Mouse (Mus musculus) frontal cortex, postnatal 10 days (tissue): ENCODE results near the gene Cers3.

Experiments
- DNase-seq, 2 experiments: peaks; one replicate each; pipeline ENCODE4 v3.0.0; 2022; ENCODE audit warnings: low spot score in 2 of 2, mixed read lengths in 1 of 2

The Cers3 gene

DNA sequence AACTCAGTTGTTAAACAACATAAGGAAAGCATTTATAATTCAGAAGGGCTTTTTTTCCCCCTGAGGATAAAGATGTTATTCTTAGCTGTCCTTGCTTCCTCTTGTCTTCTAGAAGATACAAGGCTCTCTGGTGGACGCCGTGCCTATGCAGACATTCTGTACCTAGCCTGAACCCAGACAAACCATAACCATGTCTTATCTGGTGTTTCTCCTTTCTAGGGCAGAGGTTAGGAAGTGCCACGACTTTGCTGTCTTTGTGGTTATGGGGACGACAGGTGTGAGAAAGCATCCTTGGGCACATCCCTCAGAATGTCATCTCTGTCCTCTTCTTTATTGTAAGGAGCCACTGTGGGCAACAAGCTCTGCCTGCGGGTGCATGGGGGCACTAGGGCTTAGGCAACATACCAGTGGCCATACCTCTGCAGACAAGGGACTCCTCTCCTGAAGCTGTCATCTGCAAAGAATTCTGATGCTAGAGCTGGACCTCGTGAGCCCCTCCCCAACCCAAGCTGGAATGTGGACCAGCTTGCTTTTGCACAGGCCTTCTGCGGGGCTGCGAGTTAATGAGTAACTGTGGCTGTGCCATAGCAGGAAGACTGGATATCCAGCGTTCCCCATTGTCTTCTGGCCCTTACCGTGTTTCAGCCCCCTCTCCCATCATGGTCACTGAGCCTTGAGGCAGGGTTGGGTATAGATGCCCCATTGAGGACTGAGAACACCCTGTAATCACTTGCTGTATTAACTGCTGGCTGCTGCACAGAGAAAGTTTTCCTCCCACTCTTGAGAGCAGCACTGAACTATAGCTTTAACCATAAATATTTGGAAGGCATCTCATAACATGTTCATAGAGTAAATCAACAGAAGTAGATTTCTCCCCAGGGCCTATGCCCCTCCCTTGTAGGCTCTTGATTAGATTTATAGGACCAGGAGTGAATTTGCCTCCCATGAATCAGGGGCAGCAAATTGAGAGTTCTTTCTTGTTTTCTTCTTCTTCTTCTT is 36.9 kb downstream of the Cers3 start:
- DNase-seq = no peak

DNA sequence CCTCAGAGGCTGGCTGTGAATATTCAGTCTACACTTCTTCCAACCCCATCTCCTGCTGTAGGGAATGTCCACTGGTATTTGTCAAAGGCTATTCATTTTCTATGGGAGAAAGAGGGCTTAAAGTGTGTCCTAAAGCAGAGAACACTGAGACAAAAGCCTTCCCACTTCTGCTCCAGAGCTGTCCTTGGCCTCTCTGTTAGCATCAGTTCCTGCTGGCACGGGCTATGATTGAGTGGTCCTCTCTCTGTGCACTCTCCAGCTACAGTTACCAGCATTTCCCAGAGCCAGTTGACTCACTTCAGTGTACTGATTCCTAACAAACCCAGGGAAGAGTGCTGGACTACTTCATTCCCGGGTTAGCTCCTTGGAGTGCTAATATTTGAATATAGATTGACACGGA is 43.2 kb downstream of the Cers3 start:
- DNase-seq = no peak

DNA sequence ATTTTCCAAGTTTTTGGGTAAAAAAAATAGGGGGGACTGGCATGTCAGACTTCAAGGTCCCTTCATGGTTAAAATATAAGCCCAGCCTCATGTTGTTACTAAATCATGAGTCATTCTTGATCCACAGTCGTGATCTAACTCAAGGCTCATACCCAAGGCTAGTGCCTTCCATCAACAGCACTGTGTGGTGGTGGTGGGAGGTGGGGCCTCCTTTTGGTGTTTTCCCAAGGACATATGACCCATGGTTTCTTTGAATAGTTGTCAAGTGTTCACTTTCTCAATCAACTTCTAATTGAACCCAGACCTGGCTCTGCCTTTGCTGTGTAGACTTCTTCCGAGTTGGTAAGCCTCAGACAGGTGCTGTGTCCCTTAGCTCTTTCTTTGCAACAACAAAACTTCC is 44.5 kb downstream of the Cers3 start:
- no peak for DNase-seq

DNA sequence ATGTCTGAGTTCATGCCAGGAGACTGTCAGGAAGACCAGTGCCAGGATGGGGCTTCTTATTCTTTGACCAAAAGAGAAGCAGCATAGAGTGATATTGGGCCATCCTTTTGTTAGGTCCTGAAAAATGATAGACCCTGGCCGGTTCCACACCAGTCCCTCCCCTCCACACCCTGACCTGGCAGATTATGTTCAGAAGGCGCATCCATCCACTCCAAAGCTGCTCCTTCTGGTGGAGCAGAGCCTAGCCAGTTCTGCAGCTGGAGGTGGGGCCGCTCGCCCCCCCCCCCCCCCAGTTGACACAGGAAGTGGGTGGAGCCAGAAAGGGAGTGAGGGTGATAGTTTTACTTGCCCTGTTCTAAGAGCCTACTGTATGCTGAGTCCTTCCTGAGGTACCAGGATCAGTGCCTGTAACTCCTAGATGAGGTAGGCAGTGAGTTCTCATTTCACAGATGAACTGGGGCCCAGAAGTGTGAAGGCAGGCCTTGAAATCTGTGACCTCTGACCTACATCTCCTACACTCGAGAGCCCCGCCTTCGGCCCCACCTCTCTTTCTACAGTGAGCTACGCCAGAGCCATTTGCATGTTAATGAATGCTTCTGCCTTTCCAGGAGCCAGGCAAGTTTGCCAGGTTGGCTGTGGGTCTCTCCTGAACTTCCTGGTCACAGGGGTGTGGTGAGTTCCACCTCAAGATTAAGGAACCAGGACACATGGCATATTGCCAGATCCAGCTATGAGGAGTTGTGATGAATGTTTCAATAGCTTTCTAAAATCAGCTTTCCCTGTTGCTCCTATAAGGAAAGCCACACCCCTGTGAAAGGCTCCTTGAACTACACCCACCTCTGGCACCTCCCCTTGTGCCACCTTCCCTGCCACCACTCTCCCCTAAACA is 46.8 kb downstream of the Cers3 start:
- DNase-seq = no peak

DNA sequence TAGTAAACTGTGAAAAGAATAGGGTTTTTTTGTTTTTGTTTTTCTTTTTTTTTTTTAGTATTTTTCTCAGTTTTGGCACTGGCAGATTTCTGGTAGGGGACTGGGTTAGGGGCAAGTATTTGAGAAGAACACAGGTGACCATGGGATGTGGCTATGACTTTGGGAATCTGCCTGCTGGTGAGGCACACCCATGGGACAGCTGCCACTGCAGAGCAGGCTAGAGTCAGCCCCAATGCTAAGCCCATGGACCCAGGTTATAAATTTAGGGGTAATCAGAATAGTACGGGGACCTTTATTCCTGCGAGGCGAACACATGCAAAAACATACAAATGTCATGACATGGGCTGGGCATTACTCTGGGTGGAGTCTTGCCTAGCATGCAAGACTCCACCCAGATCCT is 47.7 kb downstream of the Cers3 start:
- DNase-seq = no peak

DNA sequence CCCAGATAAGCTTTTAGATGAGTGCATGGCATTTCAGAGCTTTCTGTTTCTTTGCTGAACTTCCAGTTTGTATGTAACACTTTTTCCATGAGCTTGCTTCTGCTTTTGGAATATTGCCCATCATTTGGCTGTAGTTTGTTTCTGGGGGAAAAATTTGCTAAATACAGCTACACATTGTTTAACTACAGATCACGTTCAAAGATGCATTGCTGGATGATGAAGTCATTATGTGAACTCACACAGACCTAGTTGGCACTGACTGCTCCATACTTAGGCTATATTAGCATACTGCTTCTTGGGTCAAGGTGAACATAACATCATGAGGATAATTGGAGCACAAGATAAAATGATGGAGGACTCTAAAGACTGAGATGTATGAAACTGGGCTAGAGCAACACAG is 53.6 kb downstream of the Cers3 start:
- no peak for DNase-seq

DNA sequence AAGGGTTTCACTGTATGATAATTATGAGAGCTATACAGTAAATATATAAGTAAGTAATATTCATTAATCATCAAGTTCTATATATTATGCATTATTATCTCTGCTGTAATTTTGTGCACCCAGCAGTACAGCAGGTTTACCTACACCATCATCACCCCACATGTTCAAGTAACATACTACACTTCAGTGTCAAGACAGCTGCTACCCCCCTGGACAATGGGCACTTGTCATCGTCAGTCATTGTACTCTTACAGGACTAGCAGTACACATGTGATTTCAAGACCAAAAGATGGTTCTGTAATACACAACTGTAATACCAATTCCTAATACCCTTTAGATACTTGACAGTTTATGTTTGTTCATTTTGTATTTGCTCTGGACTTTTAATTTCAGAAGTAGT is 54.0 kb downstream of the Cers3 start:
- no peak for DNase-seq

DNA sequence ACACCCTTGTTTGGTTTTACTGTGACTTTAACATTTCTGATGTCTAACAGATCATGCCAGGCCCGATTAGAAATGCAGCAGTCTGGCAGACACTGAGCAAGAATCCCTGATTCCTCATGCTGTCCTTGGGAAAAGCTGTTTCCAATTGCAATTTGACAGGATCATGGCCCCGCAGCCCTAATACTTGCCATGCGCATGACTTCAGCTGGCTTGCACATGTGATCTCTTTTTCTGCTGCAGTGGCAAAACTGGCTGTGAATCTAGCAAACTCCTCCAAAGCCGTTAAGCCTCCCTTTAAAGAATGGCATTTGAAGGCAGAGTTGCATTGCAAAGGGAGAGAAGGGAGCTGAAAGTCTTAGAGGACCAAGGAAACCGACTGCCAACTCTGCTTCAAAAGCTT is 55.5 kb downstream of the Cers3 start:
- no peak for DNase-seq

DNA sequence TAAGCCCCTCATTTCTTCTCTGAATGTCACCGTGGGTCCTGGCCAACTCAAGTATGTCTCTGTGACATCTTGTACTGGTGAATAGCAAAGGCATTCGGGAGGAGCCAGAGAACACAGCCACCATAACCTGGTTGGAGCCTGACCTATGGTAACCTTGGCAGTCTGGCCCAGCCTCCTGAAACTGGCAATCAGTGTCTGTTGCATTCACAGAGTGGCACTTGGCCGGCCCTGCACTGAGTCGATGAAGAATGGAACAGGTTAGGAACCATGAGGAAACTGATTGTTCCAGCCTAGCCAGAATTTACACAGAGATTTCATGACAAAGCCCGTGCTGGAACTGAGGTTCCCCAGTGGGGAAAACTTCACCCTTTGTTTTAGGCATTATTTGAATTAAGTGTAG is 57.5 kb downstream of the Cers3 start:
- no peak for DNase-seq

DNA sequence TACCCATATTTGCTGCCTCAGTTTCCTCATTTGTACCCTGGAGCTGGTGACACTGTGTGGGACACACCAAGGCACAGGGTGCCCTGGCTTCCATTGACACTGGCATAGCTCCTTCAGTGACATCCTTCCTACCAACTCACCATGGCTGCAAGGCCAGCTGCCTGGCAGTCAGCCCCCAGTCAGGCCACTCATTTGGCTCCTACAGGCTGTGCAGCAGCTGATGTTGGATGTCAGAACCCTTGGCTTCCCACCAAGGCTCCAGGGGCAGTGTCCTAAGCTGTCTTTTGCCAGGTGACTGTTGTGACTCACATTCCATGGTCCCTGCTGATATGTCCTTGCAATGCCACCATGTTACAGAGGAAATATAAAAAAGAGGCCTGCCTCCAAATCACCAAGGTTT is 58.5 kb downstream of the Cers3 start:
- no peak for DNase-seq

DNA sequence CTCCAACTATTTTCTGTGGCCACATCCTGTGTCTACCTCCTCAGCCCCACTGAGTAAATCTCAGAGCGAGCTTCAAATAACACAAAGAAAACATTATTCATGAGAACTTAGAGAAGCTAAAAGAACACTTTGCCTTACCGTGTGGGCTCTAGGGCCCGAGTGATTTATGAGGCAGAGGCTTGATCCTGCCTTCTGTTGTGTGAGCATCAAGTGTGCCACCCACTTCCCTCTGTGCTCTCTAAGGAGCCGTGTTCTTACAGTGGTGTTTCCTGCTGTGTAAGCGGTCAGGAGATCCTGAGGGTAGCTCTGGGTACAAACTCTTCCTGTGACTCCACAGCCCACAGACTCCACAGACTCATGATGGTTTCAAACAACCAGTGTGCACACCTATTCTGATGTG is 60.5 kb downstream of the Cers3 start:
- DNase-seq = no peak

DNA sequence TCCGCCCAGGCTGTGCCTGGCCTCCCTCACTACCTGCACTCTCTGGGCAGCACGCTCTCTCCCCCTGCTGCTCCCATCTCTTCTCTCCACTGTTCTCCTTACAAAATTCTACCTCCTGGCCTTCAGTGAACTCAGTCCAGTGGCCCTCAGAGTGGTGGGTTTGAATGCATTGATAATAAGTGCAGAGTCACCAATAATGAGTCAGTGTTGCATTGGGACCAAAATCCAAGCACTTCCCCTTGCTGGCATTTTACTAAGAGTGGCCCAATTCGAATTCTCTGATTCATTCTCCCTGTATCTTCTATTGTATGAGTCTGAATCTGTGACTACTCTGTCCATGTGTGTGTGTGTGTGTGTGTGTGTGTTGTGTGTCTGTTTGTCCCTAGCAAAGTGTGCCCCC is 63.5 kb downstream of the Cers3 start:
- DNase-seq = no peak

DNA sequence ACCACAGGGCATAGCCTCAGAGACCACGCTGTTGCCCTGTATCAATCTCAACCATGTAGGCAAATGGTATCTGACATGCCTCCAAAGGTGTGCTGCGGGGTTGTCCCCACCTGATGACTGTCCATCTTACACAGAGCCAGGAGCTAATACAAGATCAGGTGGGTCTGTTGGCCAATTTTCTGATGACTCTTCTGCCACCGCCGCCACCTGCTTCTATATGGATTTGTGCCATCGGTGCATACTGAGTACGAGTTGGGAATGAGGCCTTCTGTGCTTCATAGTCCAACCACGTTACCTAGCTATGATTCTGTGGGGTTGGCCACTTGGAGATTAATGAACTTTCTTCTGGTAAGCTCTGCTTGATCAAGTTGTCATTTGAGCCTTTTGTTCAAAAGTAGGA is 67.1 kb downstream of the Cers3 start:
- no peak for DNase-seq

DNA sequence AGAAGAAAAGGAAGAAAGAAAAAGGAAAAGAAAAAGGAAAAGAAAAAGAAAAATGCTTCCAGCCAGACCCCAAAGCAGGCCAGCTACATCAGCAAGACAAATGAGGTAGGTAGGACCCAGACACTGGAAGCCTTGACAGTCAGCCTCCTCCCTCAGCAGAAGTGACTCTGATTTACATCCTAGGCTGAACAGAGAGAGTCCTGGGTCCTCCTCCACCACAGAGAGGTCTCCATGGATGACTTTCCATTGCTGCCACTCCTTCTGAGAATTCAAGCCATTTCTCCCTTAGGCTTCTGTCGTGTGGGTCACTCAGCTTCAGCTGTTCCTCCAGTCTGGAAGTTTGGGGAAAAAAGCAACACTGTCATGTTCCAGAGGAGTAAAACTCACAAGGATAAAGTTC is 68.0 kb downstream of the Cers3 start:
- no peak for DNase-seq

DNA sequence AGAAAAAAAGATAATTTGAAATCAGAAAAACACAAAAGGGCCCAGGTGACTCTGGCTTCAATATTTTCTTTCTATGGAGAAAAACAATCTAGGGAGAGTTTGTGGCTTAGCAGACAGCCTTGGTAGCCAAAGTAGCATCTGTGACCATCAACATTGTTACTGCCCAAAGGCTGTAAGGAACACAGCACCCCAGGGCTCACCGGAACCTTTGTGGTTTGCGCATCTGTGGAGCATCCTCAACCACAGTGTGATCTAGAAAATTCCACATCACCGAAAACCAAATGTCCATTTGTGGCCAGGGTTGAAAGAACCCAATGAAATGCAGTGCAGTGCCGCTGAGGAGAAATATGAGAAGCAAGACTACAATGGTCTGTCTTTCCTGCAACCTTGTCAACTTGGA is 69.0 kb downstream of the Cers3 start:
- DNase-seq = no peak

DNA sequence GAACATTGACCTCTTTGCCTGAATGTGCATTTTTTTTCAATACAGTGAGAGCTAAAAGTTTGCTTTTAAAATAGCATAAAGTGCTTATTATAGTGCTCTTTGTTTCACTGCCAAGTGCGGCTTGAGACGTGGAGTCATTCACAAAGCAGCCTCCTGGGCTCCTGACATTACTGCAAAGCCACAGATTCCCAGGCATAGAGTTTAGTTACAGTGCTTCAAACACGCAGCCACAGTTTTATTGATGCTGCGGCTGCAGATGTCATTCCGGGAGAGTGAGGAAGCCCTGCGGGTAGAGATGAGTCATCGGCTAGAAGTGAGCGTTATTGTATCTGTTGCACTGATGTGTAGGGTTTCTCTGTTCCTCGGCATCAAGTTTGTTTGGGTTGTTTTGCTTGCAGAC is 69.4 kb downstream of the Cers3 start:
- no peak for DNase-seq

DNA sequence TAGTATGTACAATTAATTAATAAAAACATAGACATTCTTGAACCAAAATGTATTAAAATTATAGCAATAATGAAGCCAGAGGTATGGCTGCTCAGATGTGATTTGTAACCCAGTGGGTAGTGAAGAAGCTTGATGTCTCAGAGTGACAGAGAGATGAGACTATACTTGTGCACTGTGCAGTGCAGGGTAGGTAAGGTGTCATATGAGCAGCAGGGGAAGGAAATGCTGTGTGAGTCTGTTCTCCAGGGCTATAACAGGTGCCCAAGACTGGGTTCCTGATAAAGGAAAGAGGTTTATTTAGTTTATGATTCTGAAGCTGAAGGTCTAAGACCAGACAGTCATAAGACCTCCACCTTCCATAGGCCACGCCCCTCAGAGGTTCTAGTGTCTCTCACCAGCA is 69.9 kb downstream of the Cers3 start:
- no peak for DNase-seq

DNA sequence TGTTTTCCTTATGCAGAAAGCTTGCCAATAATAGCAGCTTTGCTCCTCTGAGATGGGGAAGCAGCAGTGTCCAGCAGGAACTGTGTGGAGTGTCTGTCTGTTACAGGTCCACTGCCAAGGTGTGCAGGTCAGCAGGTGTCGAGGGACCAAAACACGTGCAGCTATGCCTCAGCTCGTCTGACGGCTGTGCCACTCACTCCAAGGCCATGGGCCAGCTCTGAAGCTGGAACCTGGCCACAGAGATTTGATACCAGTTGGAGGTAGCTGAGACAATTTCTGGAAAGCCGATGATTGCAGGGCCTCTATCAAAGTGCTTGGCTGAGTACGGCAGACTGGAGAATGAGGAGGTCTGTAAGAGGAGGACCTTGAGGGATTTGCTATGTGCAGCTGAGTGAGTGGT is 72.2 kb downstream of the Cers3 start:
- DNase-seq = no peak

DNA sequence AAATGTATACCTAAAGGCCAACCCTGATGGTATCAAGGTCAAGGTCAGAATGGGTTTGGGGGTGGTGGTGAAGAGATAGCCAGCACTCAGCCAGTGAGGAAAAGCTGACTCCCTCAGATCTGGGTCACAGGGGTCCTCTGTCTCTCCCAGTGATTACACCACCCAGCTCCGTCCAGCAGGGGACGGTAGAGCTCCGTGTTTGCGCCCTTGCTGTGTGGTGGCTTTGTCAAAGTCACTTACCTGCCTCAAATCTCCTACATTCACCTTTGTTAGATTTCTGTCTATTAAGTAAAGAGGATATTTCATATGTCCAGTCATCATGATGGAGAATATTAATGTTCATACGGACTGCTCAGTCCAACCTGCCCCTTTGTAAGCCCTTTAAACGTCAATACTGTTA is 76.7 kb downstream of the Cers3 start:
- no peak for DNase-seq

DNA sequence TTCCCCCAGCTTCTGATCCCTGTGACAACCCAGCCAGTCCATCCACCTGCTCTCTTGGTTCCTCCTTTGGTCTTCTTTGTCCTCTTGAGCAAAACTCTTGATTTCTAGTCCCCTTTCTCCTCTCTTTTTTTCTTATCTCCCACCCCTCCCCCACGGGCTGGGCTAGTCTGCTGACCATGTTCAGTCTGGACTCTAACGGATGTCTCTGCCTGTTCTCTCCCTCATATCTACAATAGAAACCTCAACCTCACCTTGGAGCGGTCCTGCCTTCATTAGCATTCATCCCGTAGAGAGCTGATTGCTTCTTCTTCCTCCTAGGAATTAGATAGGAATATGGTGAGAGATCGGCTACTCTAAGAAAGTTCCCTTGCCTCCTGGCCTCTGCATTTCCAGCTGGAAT is 87.5 kb downstream of the Cers3 start:
- no peak for DNase-seq

DNA sequence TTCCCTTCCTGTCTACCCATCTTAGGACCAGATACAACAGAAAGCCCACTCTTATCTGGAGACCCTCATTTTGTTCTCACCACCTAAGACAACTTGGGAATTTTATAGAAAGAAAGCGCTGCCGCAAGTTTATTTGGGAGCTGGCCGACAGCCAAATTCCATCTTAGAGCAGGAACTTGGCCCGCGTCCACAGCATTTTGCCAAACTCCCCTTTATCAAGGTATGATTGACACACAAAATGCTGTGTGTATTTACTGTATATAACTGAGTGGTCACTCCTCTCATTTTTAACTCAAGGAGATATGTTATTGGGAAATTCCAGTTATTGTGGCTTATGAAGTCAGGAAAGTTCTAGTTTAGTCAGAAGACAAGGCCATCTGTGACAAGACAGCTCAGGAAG is 88.0 kb downstream of the Cers3 start:
- DNase-seq = no peak

DNA sequence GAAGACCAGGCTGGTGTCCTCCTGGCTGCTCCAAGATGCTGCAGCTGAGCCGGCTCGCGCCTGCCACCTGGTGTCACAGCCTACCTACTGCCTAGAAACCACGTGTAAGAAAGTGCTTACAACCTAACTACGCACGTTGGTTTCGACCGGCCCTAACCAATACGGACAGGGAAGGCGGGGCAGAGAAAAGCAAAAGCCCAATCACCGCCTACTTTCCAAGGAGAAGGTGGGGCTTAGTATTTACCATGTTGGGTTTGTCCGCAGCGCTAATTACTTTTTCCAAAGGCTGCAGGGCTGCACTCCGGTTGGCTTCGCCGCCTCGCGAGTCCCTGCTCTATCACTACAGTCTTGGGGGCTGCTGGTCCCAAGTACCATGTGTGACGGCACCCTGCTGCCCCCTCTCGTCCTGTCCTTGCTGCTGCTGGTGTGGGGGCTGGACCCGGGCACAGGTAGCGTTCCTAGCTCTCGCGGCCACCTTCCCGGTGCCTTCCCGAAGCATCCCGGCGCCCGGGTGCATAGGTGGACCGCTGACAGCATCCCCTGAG is 96.2 kb downstream of the Cers3 start, which contains the start of gene Adamts17:
TSS of gene Adamts17 (plus strand) at position 273 of the 545 bp plus-strand sequence.
- peak; percentile 93 to 95 for DNase-seq
